Mouse (Mus musculus): ENCODE measurements around the gene Cd59b. TPM values are rescaled to one million over a fixed set of nuclear protein-coding genes. Genes with fewer than 3 reads are reported as not detected.
"Not testable (repeated sequence)": the region's sequence is repeated elsewhere in the genome, so short reads cannot be mapped to it uniquely, and the experiment has no call there.

Gene Cd59b
- total RNA-seq, 2 experiments from 2014 or later: 0.94 TPM; not detected in 1

GRCm38 (mm10) chr2:104111170-104111797 lies 41.6 kb downstream of the Cd59b start:
- intact Hi-C loops (cut with DNase I); DNase-seq: not testable (repeated sequence)

DNA sequence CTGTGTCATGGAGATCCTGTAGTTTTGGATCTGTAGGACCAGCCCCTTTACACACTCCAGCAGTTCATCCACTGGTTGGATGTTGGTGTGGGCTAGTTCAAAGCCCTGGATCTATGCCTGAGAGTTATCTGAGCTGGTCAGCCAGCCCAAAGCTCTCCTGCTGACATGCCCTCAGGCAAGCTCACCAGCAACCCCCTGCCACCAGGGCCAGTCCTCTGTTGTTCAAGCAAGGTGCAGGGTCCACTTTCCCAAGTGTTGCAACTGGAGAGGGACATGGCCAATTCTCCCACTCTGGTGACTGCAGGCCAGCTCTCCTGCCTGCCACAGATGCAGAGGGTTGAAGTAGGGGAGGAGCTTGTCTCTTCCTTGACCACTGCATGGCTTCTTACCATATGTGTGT lies 43.9 kb downstream of the Cd59b start:
- DNase-seq; intact Hi-C loops (cut with DNase I): not testable (repeated sequence)

DNA sequence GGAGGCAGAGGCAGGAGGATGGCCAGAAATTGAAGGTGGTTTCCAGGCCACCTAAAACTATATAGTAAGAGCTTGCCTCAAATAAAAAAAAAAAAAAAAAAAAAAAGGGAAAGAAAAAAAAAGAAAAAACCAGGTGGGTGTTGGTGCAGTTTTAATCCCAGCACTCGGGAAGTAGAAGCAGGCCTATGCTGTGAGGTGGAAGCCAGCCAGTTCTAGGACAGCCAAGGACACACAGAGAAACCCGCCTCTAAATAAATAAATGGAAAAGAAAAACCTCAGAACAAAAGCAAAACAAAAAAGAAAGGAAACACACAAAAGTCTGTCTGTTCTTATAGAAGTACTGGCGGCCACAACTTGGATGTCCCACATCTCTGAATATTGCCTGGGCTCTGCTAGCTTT lies 45.2 kb downstream of the Cd59b start:
- DNase-seq: no peak
- intact Hi-C loops (cut with DNase I): no loop called here

- intact Hi-C loops (cut with DNase I); DNase-seq: not testable (repeated sequence)
Observed at GRCm38 (mm10) chr2:104117173-104117572, 47.5 kb downstream of the Cd59b start.

DNA sequence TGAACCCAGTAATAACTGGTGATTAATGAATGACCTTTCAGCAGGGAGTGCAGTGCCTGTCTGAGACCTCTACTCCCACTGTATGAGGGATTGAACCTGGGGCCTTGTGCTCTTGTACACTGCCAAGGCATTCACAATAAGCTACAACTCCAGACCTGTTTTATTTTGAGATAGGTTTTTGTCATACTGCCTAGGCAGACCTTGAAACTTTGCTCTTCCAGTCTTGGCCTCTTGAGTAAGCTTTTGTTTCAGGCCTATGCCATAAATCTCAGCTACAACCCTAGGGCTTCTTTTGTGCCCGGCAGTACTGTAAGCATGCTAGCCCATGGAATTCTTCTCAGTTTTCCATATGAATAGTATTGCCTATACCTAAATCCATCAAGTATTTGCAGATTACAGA lies 49.4 kb downstream of the Cd59b start:
- no peak for DNase-seq
- intact Hi-C loops (cut with DNase I): loop anchor here (2.0 kb wide), 1 partner anchor 36 kb away; no protein-coding TSS in a partner anchor

DNA sequence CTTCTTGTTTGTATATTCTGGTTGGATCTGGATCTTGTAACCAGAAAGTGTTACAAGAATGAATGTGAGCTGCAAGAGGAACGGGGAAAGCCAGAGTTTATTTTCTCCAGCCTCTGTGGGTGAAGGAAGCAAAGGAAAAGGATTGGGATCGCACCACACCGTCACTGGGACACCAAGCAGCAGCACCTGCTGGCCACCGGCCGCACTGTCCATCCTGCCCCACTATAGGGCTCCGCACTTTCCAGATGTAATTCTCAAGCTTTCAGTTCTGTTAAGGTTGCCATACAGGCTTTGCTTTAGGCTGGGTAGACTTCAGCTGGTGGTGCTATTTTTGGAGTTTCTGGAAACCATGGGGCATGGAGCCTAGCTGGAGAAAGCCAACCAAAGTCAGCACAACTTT lies 50.7 kb downstream of the Cd59b start:
- DNase-seq: no peak
- intact Hi-C loops (cut with DNase I): no loop called here

DNA sequence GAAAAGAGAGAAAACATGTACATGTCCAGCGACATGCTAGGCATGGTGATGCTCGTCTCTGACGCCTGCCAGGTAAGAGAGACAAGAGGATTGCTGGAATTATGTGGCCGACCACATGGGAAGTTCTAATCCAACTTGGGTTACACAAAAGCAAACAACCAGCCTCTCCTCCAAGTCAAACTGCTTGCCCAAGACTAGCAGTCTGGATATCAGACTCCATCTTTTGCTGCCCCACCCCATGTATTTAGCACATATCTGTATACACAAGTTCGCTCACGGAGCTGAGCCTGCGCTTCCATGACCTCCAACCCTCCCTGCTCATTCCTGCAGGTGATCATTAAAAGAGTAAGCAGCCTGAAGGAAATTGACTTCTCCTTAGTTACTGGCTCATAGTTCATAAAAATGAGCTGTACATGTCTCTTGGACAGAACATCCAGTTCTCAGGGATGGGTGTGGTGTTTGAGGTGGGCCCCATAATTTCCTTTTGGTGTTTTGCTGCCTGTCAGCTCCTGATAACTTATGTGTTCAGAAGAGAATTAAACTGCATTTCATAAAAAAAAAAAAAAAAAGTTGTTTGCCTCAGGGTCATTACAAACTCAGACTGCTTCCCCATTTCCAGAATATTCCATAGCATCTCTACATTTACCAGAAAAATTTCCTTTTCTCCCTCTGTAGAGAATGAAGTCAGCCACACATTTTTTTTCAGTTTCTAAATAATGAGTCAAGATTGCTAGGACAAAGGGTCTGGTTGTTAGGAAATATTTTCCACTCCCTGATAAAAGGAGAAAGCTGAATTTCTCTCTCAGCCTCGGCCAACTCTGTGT lies 52.2 kb downstream of the Cd59b start:
- DNase-seq: no peak
- intact Hi-C loops (cut with DNase I): no loop called here

DNA sequence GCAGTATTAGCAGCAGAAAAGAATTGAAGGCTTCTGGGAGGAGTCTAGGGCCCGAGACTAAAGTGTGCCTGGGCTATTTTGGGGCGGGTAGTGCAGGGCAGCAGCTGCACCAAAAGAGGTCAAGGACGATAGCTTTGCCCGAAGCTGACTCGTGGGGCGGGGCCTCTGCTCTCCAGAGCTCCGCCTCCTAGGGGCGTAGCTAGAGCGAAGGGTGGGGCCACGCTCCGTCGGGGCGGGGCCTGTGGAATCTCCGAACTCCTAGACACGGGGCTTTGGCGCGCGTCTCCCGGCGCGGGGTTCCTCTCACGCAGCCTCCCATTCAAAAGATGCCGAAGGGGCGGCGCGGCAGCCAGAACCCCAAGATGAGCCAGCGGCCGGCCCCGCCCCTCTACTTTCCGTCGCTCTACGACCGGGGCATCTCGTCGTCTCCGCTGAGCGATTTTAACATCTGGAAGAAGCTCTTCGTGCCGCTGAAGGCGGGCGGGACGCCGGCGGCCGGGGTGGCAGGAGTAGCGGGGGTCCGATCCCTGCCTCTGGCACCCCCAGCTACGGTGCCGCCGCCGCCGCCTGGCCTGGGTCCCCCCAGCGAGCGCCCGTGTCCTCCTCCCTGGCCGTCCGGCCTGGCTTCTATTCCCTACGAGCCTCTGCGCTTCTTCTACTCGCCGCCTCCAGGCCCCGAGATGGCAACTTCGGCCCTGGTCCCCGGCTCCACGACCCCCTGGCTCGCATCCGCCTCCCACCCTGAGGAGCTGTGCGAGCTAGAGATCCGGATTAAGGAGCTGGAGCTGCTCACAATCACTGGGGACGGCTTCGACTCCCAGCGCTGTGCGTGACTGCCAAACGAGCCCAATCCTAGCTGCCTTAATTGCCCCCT lies 53.1 kb downstream of the Cd59b start, which contains the start of gene A930018P22Rik:
A930018P22Rik (plus strand) TSS at position 265 of the 874 bp plus-strand sequence.
- peak; percentile 89 for DNase-seq
- intact Hi-C loops (cut with DNase I): no loop called here

DNA sequence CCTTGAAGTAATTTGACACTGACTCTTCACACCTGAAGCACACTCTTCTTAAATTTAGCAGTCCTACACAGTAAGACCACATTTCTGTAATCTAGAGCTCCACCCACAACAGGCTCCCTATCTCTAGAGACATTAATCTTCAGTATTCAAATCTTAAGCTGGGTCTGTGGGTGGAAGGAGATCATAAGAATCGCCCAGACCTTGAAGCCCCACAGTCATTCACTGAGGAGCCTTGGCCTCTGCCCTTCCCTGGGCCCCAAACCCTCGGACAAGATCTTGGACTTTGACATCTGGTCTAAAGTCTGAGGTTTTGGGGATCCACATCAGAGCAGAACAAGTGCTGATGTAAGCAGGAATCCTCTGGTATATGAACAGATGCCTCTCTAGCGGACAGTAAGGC lies 53.9 kb downstream of the Cd59b start:
- intact Hi-C loops (cut with DNase I): no loop called here
- no peak for DNase-seq

DNA sequence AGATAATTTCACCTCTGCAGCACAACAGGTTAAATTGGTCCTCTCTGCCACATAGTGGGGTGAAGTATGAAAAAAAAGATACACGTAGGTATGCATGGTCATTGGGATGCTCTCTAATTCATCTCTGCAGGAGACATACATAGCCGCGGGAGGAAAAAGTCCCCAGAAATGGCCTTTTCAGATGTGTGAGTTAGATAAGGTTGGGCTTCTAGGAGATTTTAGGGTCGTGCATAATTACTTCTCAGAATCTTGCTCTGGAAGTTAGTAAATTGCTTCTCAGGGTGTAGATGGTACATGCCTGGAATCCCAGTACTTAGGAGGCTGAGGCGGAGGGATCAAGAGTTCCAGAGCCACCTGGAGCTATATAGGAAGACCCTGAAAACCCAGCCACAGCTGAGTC lies 54.4 kb downstream of the Cd59b start:
- DNase-seq: no peak
- intact Hi-C loops (cut with DNase I): no loop called here

- DNase-seq: no peak
- intact Hi-C loops (cut with DNase I): no loop called here
Observed at GRCm38 (mm10) chr2:104128803-104129531, 59.3 kb downstream of the Cd59b start.

DNA sequence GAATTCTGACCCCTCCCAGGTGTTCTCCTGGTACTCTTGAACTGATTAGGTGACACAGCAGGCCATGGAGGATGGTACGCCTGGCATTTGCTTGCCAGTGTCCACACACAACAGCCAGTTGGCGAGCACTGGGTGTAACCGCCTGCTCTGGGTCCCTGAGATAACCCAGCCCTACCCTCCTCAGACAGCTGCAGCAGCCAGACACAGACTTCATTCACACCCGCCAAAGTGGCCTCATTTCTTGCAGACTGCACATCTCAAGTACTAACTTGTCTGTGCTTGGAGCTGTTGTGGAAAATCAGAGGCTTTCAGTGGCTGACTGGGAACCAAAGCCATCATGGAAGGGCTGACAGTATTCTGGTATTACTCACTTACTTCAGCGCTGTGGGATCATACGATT lies 60.5 kb downstream of the Cd59b start:
- intact Hi-C loops (cut with DNase I): loop anchor here (5.0 kb wide), 2 partner anchors 292 to 452 kb away; no protein-coding TSS in a partner anchor
- no peak for DNase-seq

- DNase-seq: peak; percentile 48
- intact Hi-C loops (cut with DNase I): loop anchor here (5.0 kb wide), 2 partner anchors 291 to 451 kb away; no protein-coding TSS in a partner anchor
Observed at GRCm38 (mm10) chr2:104130969-104131368, 61.3 kb downstream of the Cd59b start.

DNA sequence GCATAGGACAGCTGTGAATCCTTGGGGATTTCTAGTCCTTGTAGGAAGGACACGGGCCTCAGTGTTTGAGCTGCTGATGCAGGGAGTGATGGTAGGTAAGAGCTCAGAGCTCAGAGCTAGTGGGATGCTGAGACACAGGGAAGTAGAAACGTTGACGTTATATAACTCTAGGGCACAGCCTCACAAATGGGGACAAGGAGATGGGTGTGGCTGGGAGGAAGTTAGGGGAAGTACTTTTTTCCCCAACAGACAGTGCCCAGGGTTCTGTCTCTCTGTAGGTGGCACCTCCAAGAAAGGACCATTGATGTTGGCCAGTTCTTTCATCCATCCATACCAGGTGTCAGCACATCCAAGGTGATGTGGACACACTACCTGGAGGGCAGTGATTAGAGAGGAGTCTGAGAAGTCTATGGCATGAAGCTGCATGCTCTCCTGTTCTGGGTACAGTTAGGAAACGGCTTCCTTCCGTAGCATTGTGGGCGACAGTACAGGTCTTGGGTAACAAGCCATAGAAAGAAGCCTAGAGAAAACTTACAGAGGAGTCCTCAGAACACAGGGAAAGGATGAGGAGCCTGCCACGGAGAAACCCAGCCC lies 62.7 kb downstream of the Cd59b start:
- DNase-seq: no peak

DNA sequence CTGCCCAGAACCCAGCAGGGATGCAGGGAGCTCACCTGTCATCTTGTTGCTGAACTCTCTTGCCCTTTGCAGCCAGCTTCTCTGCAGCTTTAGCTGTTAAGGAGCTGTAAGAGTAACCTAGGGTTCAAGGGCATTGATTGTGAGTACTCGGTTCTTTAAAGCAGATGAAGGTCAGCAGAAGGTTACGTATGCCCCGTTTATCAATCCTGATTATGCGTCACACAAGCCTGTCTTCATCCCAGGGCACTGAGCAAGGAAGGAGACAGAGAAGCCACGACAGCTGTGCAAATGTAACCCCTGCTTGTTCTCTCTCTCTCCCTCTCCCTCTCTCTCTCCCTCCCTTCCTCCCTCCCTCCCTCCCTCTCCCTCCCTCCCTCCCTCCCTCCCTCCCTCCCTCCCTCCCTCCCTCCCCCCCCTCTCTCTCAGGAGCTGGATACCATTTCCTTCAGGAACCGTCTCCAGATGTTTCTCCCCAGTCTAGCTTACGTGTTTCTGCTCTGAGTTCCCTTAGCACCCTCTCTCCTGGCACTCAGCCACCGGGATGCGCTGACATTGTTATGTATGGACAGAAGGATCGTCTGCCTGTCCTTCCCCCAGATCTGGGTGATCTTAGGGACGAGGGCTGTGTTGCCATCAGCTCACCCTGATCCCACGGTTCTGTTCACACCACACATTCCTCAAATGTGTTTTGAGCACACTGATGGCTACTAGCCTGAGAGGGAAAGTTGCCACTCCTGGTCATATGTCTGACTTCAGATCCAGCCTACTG lies 63.6 kb downstream of the Cd59b start:
- no peak for DNase-seq
- intact Hi-C loops (cut with DNase I): loop anchor here (5.0 kb wide), 2 partner anchors 289 to 449 kb away; no protein-coding TSS in a partner anchor

More for the DNA sequence above, 62.7 kb downstream of the Cd59b start:
- intact Hi-C loops (cut with DNase I): loop anchor here (5.0 kb wide), 2 partner anchors 290 to 450 kb away; no protein-coding TSS in a partner anchor

DNA sequence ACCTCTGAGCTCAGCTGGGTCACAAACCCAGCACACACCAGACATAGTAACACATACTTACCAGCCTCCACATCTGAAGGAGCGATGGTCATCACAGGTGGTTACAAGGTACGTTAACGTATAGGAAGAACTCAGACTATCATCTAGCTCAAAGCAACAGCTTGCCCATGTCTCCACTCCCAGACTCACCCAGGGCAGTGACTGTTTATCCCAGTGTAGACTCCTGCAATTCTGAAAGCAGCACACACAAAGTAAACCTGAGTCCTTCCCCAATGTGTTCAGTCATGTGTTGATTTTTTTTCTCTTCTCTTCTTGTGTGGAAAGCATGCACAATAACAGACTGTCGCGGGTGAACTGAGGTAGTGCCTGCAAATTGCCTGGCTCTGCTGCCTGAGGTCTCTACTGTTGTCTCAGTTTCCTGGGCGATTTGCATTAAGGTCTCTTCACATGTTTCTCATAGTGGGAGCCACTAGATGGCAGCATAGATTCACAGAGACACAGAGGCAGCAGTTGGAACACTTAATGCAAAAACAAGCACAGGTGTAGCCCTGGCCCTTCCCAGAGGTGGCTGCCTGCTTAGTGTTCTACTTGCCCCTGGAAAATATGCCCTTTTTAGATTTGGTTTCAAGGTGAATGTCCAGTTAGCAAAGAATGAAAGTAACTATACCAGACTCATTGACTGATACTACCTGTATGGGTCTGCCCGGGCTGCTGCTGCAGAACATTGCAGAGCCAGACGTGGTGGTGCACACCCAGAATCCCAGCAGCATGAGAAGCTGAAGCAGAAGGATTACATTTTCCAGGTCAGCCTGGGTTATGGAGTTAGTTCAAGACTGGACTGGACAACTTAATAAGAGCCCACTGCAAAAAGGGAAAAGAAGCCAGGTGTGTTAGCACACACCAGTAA lies 64.8 kb downstream of the Cd59b start:
- intact Hi-C loops (cut with DNase I): loop anchor here (5.0 kb wide), 2 partner anchors 288 to 448 kb away; no protein-coding TSS in a partner anchor
- DNase-seq: peak; percentile 58

DNA sequence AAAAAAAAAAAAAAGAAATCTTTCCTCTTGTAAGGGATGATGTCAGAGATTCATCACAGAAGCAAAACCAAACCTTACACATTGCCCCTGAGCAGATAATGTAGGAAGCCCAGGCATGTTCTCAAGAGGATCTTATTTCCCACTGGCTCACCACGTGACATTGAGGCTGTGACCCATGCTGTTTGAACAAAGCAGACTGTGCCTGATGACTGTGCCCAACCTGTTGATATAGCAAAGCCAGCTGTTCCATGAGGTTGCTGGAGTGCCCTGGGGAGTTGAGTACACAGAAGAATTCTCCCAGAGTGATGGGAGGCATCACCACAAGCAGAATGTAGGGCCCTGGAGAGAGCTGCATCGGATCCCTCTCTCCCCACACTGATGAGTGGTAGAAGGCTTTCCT lies 66.3 kb downstream of the Cd59b start:
- DNase-seq: no peak
- intact Hi-C loops (cut with DNase I): no loop called here
